Mouse (Mus musculus) neural tube, embryonic 13.5 days (tissue): ENCODE data around the gene Khsrp. TPM values are rescaled to one million over a fixed set of nuclear protein-coding genes. Genes with fewer than 3 reads are reported as not detected.

ENCODE experiments used
- ATAC-seq: fragments of 200-750 bp; cut with Nextera tagmentation; 2 replicates; pipeline ENCODE4 v1.8.0; 2017; ENCODE audit warnings: low read depth, mild to moderate bottlenecking, moderate TSS enrichment, moderate library complexity
- H3K27ac ChIP-seq: fragments of 300-500 bp; sonication (generic); replicated peaks from 2 replicates; pipeline ENCODE4 v1.5.1; 2015; ENCODE audit warnings: moderate library complexity, mild to moderate bottlenecking, inconsistent platforms
- H3K27me3 ChIP-seq: fragments of 300-500 bp; sonication (generic); 2 replicates; pipeline ENCODE4 v1.6.1; 2015; ENCODE audit warnings: mild to moderate bottlenecking, inconsistent platforms
- H3K36me3 ChIP-seq: fragments of 300-500 bp; sonication (generic); 2 replicates; pipeline ENCODE4 v1.6.1; 2015; ENCODE audit warnings: mild to moderate bottlenecking, inconsistent platforms
- H3K4me1 ChIP-seq: fragments of 300-500 bp; sonication (generic); replicated peaks from 2 replicates; pipeline ENCODE4 v1.6.1; 2015; ENCODE audit warnings: inconsistent platforms
- H3K4me2 ChIP-seq: fragments of 300-500 bp; sonication (generic); 2 replicates; pipeline ENCODE4 v1.6.1; 2015; ENCODE audit warnings: inconsistent platforms, mild to moderate bottlenecking, moderate library complexity
- H3K4me3 ChIP-seq: fragments of 300-500 bp; sonication (generic); 2 replicates; pipeline ENCODE4 v1.5.1; 2015; ENCODE audit warnings: mild to moderate bottlenecking, inconsistent platforms
- H3K9ac ChIP-seq: fragments of 300-500 bp; sonication (generic); 2 replicates; pipeline ENCODE4 v1.6.1; 2015; ENCODE audit warnings: moderate library complexity, mild to moderate bottlenecking, inconsistent platforms
- H3K9me3 ChIP-seq: fragments of 300-500 bp; sonication (generic); 2 replicates; pipeline ENCODE4 v1.6.1; 2016; ENCODE audit warnings: inconsistent platforms
- whole genome bisulfite sequencing: fragments of 180-500 bp; shearing (Covaris S2); methylation state at CpG from one replicate; pipeline ENCODE4 v1.1.7; 2015; 5-methylcytosine and 5-hydroxymethylcytosine counted together
- polyA plus RNA-seq: library from polyadenylated mRNA; unstranded; fragments of >200 nt; fragmentation: Nextera tagmentation; extraction: Ambion mirVana; gene quantifications from 2 replicates; pipeline ENCODE4 v1.2.1, GENCODE M21; 2015

The Khsrp gene
- polyA plus RNA-seq: 33.5 and 34.2 TPM in 2 replicates

DNA sequence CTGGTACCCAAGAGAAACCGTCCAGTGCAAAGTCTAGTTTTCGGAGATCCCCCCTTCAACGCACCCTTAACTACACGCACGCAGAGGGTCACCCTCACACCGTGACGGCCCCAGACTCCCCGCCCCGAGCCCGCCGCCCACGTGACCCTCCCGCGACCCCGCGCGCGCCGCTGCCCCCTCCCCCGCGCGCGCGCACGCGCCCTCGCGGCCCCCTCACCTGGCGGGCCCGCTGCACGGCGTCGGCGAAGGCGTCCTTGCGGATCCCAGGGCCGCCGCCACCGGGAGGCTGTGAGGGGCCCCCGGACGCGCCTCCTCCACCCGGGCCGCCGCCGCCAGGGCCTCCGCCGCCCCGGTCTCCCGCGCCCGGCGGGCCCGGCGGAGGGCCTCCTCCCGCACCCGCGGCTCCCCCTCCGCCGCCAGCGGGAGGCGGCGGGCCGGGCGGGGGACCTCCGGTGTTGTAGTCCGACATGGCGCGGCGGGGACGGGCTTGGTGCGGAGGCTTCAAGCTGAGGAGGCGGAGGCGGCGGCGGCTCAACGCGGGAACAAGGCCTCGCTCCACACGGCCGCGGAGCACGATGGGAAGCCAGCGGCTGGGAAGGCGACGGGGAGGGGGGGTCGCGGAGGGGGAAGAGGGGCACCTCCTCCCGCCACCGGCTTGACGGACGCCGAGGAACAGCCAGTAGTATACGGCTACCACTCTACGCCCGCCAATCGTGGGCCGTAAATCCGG is at the start of gene Khsrp:
TSS of gene Khsrp (minus strand) at position 592 of the 730 bp plus-strand sequence.
- Histone ChIP-seq H3K27me3 (no peaks in the 10 kb centered on the region), H3K36me3 (peaks cover 27% of the 10 kb centered on the region), H3K4me3 (peak within 1 kb of the TSS; percentile 92), H3K4me1 (peaks cover 29% of the 10 kb centered on the region), H3K9me3 (no peaks in the 10 kb centered on the region), H3K27ac (peak within 1 kb of the TSS; percentile 97), H3K4me2 (peak within 1 kb of the TSS; percentile 98), H3K9ac (peak within 1 kb of the TSS; percentile 99)
- WGBS: under 1% methylated on average over 82 of the region's 99 CpGs
- no peak for ATAC-seq

DNA sequence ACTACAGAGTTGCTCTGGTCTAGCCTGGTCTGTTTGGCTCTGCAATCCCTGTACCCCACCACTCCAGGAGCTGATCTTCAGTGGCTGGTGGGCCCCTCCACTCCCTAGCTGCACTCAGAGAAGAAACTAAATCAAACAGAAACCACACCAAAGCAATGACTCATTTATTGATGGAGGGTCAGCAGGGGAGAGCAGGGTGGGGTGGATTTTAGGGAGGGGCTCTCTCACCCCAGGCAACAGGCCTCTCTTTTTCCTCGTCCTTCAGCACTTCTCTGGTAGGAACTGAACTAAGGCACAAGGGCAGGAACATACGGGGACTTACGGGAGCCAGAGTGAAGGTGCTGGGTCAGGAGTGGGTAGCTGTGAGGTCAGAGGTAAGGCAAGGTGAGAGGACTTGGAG is 48.6 kb upstream of the Khsrp start:
- Histone ChIP-seq H3K27me3 (no peaks in the 10 kb centered on the region), H3K36me3 (peaks cover 49% of the 10 kb centered on the region), H3K4me1 (peaks cover 17% of the 10 kb centered on the region), H3K4me2 (no peak overlapping the region), H3K9me3 (no peaks in the 10 kb centered on the region), H3K27ac (no peak overlapping the region), H3K9ac (no peak overlapping the region), H3K4me3 (no peak overlapping the region)
- no peak for ATAC-seq
- 69% methylated on average over 3 of the region's 3 CpGs for WGBS

- ATAC-seq: no peak
These were observed 47.0 kb upstream of the Khsrp start, which contains the start of gene Dennd1c for GRCm38 (mm10) chr17:57078336-57078735. TSS of gene Dennd1c (minus strand) at chr17:57078514.

GRCm38 (mm10) chr17:57076916-57077315 is 45.6 kb upstream of the Khsrp start:
- no peak overlapping the region for H3K4me2 ChIP-seq
- H3K36me3 ChIP-seq: peaks cover 27% of the 10 kb centered on the region
- H3K4me3 ChIP-seq: no peak overlapping the region
- no peaks in the 10 kb centered on the region for H3K4me1 ChIP-seq
- no peak overlapping the region for H3K9ac ChIP-seq
- ATAC-seq: no peak
- no peak overlapping the region for H3K27ac ChIP-seq
- H3K9me3 ChIP-seq: no peaks in the 10 kb centered on the region
- WGBS: 64% methylated on average over 3 of the region's 3 CpGs
- no peaks in the 10 kb centered on the region; the same call in 1 of the 2 replicates for H3K27me3 ChIP-seq

More at GRCm38 (mm10) chr17:57078336-57078735, 47.0 kb upstream of the Khsrp start, which contains the start of gene Dennd1c:
- H3K27me3 ChIP-seq: no peaks in the 10 kb centered on the region; the same call in 1 of the 2 replicates
- 54% methylated on average over 6 of the region's 6 CpGs for WGBS
- 0 out of 2 replicates have a peak, but pooled peaks cover 2% of the 10 kb centered on the region for H3K4me1 ChIP-seq
- no peak within 1 kb of the TSS for H3K9ac ChIP-seq
- no peaks in the 10 kb centered on the region for H3K9me3 ChIP-seq
- H3K4me3 ChIP-seq: no peak within 1 kb of the TSS
- peaks cover 35% of the 10 kb centered on the region for H3K36me3 ChIP-seq
- H3K27ac ChIP-seq: no peak within 1 kb of the TSS
- H3K4me2 ChIP-seq: no peak within 1 kb of the TSS

- Histone ChIP-seq H3K9ac (no peak overlapping the region), H3K9me3 (no peaks in the 10 kb centered on the region), H3K4me2 (peak overlapping the region; percentile 36), H3K27me3 (peaks cover 5% of the 10 kb centered on the region; the same call in 1 of the 2 replicates), H3K4me1 (no peaks in the 10 kb centered on the region; the same call in 1 of the 2 replicates), H3K27ac (no peak overlapping the region), H3K36me3 (no peaks in the 10 kb centered on the region), H3K4me3 (peak overlapping the region; percentile 23)
- peak; percentile 46; the same call in 1 of the 2 replicates for ATAC-seq
- 5% methylated on average over 11 of the region's 11 CpGs for WGBS
These were observed 39.4 kb upstream of the Khsrp start for GRCm38 (mm10) chr17:57070699-57071098.

DNA sequence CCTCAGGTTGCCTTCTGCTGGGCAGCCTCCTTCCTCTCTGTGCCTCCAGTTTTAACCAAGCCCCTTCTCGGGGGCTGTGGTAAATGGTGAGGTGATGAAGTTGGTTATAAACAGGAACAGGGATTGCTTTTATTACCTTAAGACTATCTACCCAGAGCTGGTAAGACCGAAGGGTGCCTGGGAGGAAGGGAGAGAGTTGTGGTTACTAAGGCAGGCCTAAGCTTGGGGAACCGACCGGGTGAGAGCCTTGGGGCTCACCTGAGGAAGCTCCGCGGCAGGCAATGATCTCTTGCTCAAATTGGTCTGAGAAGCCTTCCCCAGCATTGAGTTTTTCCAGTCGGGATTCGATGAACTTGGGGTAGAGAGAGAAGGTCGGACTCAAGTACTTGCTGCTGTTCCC is 39.0 kb upstream of the Khsrp start:
- Histone ChIP-seq H3K4me3 (peak overlapping the region; percentile 23), H3K36me3 (no peaks in the 10 kb centered on the region), H3K4me2 (peak overlapping the region; percentile 36), H3K27me3 (peaks cover 7% of the 10 kb centered on the region), H3K4me1 (peaks cover 2% of the 10 kb centered on the region; the same call in 1 of the 2 replicates), H3K9ac (no peak overlapping the region), H3K27ac (no peak overlapping the region), H3K9me3 (no peaks in the 10 kb centered on the region)
- WGBS: 8% methylated on average over 9 of the region's 9 CpGs
- no peak for ATAC-seq

DNA sequence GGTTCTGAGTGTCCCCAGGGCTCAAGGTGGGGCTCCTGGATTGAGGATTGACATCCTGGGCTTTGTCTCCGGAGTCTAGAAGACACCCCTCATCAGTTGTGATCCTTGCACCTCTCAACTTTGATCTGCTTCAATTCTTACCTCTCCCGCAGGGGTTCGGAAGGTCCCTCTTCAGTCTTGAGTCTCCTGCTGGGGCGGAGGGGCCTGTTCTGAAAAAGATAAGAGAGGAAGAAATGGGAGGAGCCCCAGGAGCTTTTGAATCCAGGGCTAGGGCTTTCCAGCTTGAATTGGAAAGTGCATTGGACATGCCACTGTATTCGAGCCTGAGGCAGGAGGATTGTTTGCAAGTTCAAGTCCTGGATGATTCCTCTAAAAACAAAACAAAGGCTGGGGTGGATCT is 35.6 kb upstream of the Khsrp start:
- H3K9me3 ChIP-seq: no peaks in the 10 kb centered on the region
- H3K4me1 ChIP-seq: peaks cover 11% of the 10 kb centered on the region
- no peak overlapping the region for H3K4me2 ChIP-seq
- H3K27me3 ChIP-seq: peaks cover 38% of the 10 kb centered on the region
- H3K9ac ChIP-seq: no peak overlapping the region
- no peak for ATAC-seq
- no peak overlapping the region for H3K4me3 ChIP-seq
- no peak overlapping the region for H3K27ac ChIP-seq
- no peaks in the 10 kb centered on the region for H3K36me3 ChIP-seq
- 60% methylated on average over 5 of the region's 5 CpGs for WGBS

DNA sequence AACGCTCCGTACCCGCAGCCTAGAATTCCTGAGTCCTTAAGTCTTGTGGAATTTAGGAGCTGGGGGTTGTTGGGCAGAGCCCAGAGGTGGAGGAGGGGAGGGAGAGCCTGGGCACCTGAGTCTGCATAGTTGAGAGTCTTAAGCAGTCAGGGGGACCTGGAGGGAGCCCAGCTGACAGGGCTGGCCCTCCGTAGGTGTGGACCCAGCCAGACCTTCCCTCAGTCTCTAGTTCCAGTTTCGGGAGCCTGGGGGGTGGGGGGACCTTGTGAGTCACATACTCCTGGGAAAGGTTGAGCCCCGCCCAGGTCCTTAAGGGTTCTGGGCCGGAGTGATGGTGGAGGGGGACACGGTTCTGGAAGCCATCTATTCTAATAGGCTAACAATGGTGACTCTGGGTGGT is 31.7 kb upstream of the Khsrp start:
- H3K4me2 ChIP-seq: no peak overlapping the region
- no peaks in the 10 kb centered on the region for H3K36me3 ChIP-seq
- H3K4me3 ChIP-seq: no peak overlapping the region
- H3K27me3 ChIP-seq: peaks cover 49% of the 10 kb centered on the region
- no peak overlapping the region for H3K9ac ChIP-seq
- no peaks in the 10 kb centered on the region for H3K9me3 ChIP-seq
- H3K4me1 ChIP-seq: peaks cover 36% of the 10 kb centered on the region
- WGBS: 11% methylated on average over 8 of the region's 8 CpGs
- no peak overlapping the region for H3K27ac ChIP-seq
- ATAC-seq: no peak

- ATAC-seq: no peak
- H3K27me3 ChIP-seq: peaks cover 49% of the 10 kb centered on the region
These were observed 31.2 kb upstream of the Khsrp start for GRCm38 (mm10) chr17:57062548-57062947.

GRCm38 (mm10) chr17:57062011-57062521 is 30.7 kb upstream of the Khsrp start:
- Histone ChIP-seq H3K4me3 (peak overlapping the region; percentile 27), H3K27me3 (peaks cover 49% of the 10 kb centered on the region), H3K4me2 (peak overlapping the region; percentile 50), H3K36me3 (no peaks in the 10 kb centered on the region), H3K9ac (0 out of 2 replicates have a peak overlapping the region, but pooled peaks have one; percentile 22), H3K9me3 (no peaks in the 10 kb centered on the region), H3K4me1 (peaks cover 37% of the 10 kb centered on the region), H3K27ac (no peak overlapping the region)
- no peak for ATAC-seq
- WGBS: 2% methylated on average over 38 of the region's 39 CpGs

More at GRCm38 (mm10) chr17:57062548-57062947, 31.2 kb upstream of the Khsrp start:
- H3K9me3 ChIP-seq: no peaks in the 10 kb centered on the region
- no peaks in the 10 kb centered on the region for H3K36me3 ChIP-seq
- H3K4me2 ChIP-seq: peak overlapping the region; percentile 50
- 0% methylated on average over 22 of the region's 22 CpGs for WGBS
- peaks cover 37% of the 10 kb centered on the region for H3K4me1 ChIP-seq
- no peak overlapping the region for H3K27ac ChIP-seq
- H3K4me3 ChIP-seq: peak overlapping the region; percentile 27; the same call in 1 of the 2 replicates
- 0 out of 2 replicates have a peak overlapping the region, but pooled peaks have one; percentile 22 for H3K9ac ChIP-seq

- H3K4me1 ChIP-seq: peaks cover 37% of the 10 kb centered on the region
- 35% methylated on average over 10 of the region's 10 CpGs for WGBS
- H3K4me3 ChIP-seq: peak overlapping the region; percentile 82
- peaks cover 6% of the 10 kb centered on the region for H3K36me3 ChIP-seq
- H3K4me2 ChIP-seq: peak overlapping the region; percentile 56
- H3K9me3 ChIP-seq: no peaks in the 10 kb centered on the region
- no peak for ATAC-seq
- peak overlapping the region; percentile 87; the same call in 1 of the 2 replicates for H3K9ac ChIP-seq
- H3K27ac ChIP-seq: no peak overlapping the region
- H3K27me3 ChIP-seq: peaks cover 47% of the 10 kb centered on the region
These were observed 29.7 kb upstream of the Khsrp start for GRCm38 (mm10) chr17:57061069-57061468.

DNA sequence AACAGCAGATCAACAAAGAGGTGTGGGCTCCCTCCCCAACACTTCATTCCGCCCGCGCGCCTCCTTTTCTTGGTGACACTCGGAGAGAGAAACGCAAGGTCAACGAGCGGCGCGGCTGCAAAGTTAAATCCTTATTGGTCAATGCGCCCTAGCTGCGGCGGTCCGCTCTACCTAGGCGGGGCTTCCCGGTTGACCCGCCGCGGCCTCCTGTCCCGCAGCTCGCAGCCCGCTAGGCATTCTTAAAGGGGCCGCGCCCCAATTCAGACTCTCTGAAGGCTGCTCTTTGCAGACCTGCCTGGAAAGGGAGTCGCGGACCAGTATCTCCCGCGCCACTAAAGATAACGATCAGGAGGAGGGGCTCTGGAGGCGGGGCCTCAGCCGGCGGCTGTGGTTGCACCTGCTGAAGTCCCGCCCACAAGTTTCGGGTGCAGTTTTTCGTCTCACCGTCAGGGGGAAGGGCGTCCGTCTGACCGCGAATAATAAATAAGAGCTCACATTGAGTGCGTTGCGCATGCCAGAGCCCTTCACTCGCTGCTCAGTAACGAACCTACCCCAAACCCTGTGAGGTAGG is 29.0 kb upstream of the Khsrp start:
- Histone ChIP-seq H3K27me3 (peaks cover 43% of the 10 kb centered on the region), H3K9me3 (no peaks in the 10 kb centered on the region), H3K4me1 (peaks cover 35% of the 10 kb centered on the region), H3K4me2 (peak overlapping the region; percentile 56), H3K27ac (peak overlapping the region; percentile 90), H3K4me3 (peak overlapping the region; percentile 82), H3K9ac (peak overlapping the region; percentile 87), H3K36me3 (peaks cover 14% of the 10 kb centered on the region)
- WGBS: under 1% methylated on average over 44 of the region's 44 CpGs
- ATAC-seq: peak; percentile 91
